Mouse (Mus musculus): ENCODE data around the gene Fbln7. TPM values are rescaled to one million over a fixed set of nuclear protein-coding genes. Genes with fewer than 3 reads are reported as not detected.

Fbln7 gene
- 2.8 and 3.8 TPM in 2 replicates for polyA plus RNA-seq (2016; fragmentation: Nextera tagmentation; extraction: Ambion mirVana)

- Histone ChIP-seq H3K4me2 (replicated peaks) (peak within 1 kb of the TSS; percentile 87), H3K36me3 (no peaks in the 10 kb centered on the region), H3K9ac (peak within 1 kb of the TSS; percentile 53), H3K27ac (no peak within 1 kb of the TSS), H3K4me1 (peaks cover 5% of the 10 kb centered on the region), H3K4me3 (peak within 1 kb of the TSS; percentile 43), H3K27me3 (peaks cover 16% of the 10 kb centered on the region), H3K9me3 (replicated peaks) (no peaks in the 10 kb centered on the region)
- 91% methylated on average over 9 of the region's 9 CpGs for WGBS
- ATAC-seq (ENCODE audit: low FRiP score): no peak
Measured at GRCm38 (mm10) chr2:128862636-128863035, at the start of gene Fbln7. Fbln7 (plus strand) TSS chr2:128862981.

GRCm38 (mm10) chr2:128816311-128816710 lies 46.5 kb upstream of the Fbln7 start:
- Histone ChIP-seq H3K4me2 (replicated peaks) (no peak overlapping the region), H3K9ac (no peak overlapping the region), H3K27me3 (no peaks in the 10 kb centered on the region), H3K4me3 (no peak overlapping the region), H3K36me3 (no peaks in the 10 kb centered on the region), H3K9me3 (replicated peaks) (no peaks in the 10 kb centered on the region), H3K27ac (no peak overlapping the region), H3K4me1 (peaks cover 12% of the 10 kb centered on the region)
- 83% methylated on average over 1 of the region's 1 CpGs for WGBS
- ATAC-seq (ENCODE audit: low FRiP score): no peak

GRCm38 (mm10) chr2:128816916-128817315 lies 45.9 kb upstream of the Fbln7 start:
- Histone ChIP-seq H3K4me2 (replicated peaks) (peak overlapping the region; percentile 64), H3K27ac (no peak overlapping the region), H3K36me3 (no peaks in the 10 kb centered on the region), H3K4me1 (peaks cover 14% of the 10 kb centered on the region), H3K27me3 (no peaks in the 10 kb centered on the region), H3K9me3 (replicated peaks) (no peaks in the 10 kb centered on the region), H3K9ac (no peak overlapping the region), H3K4me3 (no peak overlapping the region)
- no peak for ATAC-seq (ENCODE audit: low FRiP score)
- 48% methylated on average over 6 of the region's 6 CpGs for WGBS

GRCm38 (mm10) chr2:128817387-128817785 lies 45.4 kb upstream of the Fbln7 start:
- peaks cover 14% of the 10 kb centered on the region for H3K4me1 ChIP-seq
- under 1% methylated on average over 7 of the region's 7 CpGs for WGBS
- H3K27ac ChIP-seq: peak overlapping the region; percentile 95
- H3K9me3 ChIP-seq (replicated peaks): no peaks in the 10 kb centered on the region
- no peaks in the 10 kb centered on the region for H3K36me3 ChIP-seq
- peak overlapping the region; percentile 64 for H3K4me2 ChIP-seq (replicated peaks)
- H3K9ac ChIP-seq: peak overlapping the region; percentile 38; the same call in 1 of the 2 replicates
- H3K27me3 ChIP-seq: no peaks in the 10 kb centered on the region
- peak; percentile 60 for ATAC-seq (ENCODE audit: low FRiP score)
- H3K4me3 ChIP-seq: peak overlapping the region; percentile 57

GRCm38 (mm10) chr2:128817786-128818681 lies 44.7 kb upstream of the Fbln7 start, which contains the start of gene Tmem87b:
Tmem87b (plus strand) TSS chr2:128818118.
- Histone ChIP-seq H3K36me3 (no peaks in the 10 kb centered on the region), H3K9ac (peak within 1 kb of the TSS; percentile 78), H3K9me3 (replicated peaks) (no peaks in the 10 kb centered on the region), H3K4me3 (peak within 1 kb of the TSS; percentile 57), H3K4me2 (replicated peaks) (peak within 1 kb of the TSS; percentile 64), H3K27ac (peak within 1 kb of the TSS; percentile 95), H3K4me1 (peaks cover 14% of the 10 kb centered on the region), H3K27me3 (no peaks in the 10 kb centered on the region)
- ATAC-seq (ENCODE audit: low FRiP score): peak; percentile 95
- under 1% methylated on average over 59 of the region's 59 CpGs for WGBS

GRCm38 (mm10) chr2:128818956-128819643 lies 43.7 kb upstream of the Fbln7 start:
- no peak for ATAC-seq (ENCODE audit: low FRiP score)
- peak overlapping the region; percentile 95 for H3K27ac ChIP-seq
- WGBS: 20% methylated on average over 14 of the region's 14 CpGs

GRCm38 (mm10) chr2:128820631-128821030 lies 42.1 kb upstream of the Fbln7 start:
- Histone ChIP-seq H3K4me3 (no peak overlapping the region), H3K4me1 (peaks cover 14% of the 10 kb centered on the region), H3K9me3 (replicated peaks) (no peaks in the 10 kb centered on the region), H3K27me3 (no peaks in the 10 kb centered on the region), H3K4me2 (replicated peaks) (no peak overlapping the region), H3K9ac (no peak overlapping the region), H3K36me3 (peaks cover 6% of the 10 kb centered on the region; the same call in 1 of the 2 replicates), H3K27ac (no peak overlapping the region)
- WGBS: 90% methylated on average over 2 of the region's 2 CpGs
- ATAC-seq (ENCODE audit: low FRiP score): no peak

More at GRCm38 (mm10) chr2:128818956-128819643, 43.7 kb upstream of the Fbln7 start:
- peaks cover 14% of the 10 kb centered on the region for H3K4me1 ChIP-seq
- no peaks in the 10 kb centered on the region for H3K27me3 ChIP-seq
- H3K9me3 ChIP-seq (replicated peaks): no peaks in the 10 kb centered on the region
- no peaks in the 10 kb centered on the region for H3K36me3 ChIP-seq
- H3K4me2 ChIP-seq (replicated peaks): peak overlapping the region; percentile 64
- H3K9ac ChIP-seq: peak overlapping the region; percentile 78
- H3K4me3 ChIP-seq: peak overlapping the region; percentile 57

- no peak overlapping the region for H3K4me3 ChIP-seq
- H3K4me2 ChIP-seq (replicated peaks): no peak overlapping the region
- no peak for ATAC-seq (ENCODE audit: low FRiP score)
- no peaks in the 10 kb centered on the region for H3K9me3 ChIP-seq (replicated peaks)
- no peaks in the 10 kb centered on the region for H3K27me3 ChIP-seq
- H3K9ac ChIP-seq: no peak overlapping the region
- H3K27ac ChIP-seq: no peak overlapping the region
- 93% methylated on average over 5 of the region's 5 CpGs for WGBS
- peaks cover 25% of the 10 kb centered on the region for H3K36me3 ChIP-seq
- peaks cover 10% of the 10 kb centered on the region for H3K4me1 ChIP-seq
Measured at GRCm38 (mm10) chr2:128823893-128824292, 38.9 kb upstream of the Fbln7 start.

- Histone ChIP-seq H3K9ac (no peak overlapping the region), H3K4me3 (no peak overlapping the region), H3K27me3 (no peaks in the 10 kb centered on the region), H3K4me1 (no peaks in the 10 kb centered on the region), H3K36me3 (peaks cover 44% of the 10 kb centered on the region), H3K27ac (no peak overlapping the region), H3K4me2 (replicated peaks) (no peak overlapping the region), H3K9me3 (replicated peaks) (no peaks in the 10 kb centered on the region)
- 92% methylated on average over 1 of the region's 1 CpGs for WGBS
- no peak for ATAC-seq (ENCODE audit: low FRiP score)
Measured at GRCm38 (mm10) chr2:128827787-128828186, 35.0 kb upstream of the Fbln7 start.

GRCm38 (mm10) chr2:128832611-128833010 lies 30.2 kb upstream of the Fbln7 start:
- peaks cover 72% of the 10 kb centered on the region for H3K36me3 ChIP-seq
- ATAC-seq (ENCODE audit: low FRiP score): no peak
- H3K4me1 ChIP-seq: no peaks in the 10 kb centered on the region
- 96% methylated on average over 3 of the region's 3 CpGs for WGBS
- no peak overlapping the region for H3K9ac ChIP-seq
- no peak overlapping the region for H3K4me2 ChIP-seq (replicated peaks)
- no peaks in the 10 kb centered on the region for H3K27me3 ChIP-seq
- no peak overlapping the region for H3K27ac ChIP-seq
- H3K4me3 ChIP-seq: no peak overlapping the region
- H3K9me3 ChIP-seq (replicated peaks): no peaks in the 10 kb centered on the region

- no peak overlapping the region for H3K9ac ChIP-seq
- no peak overlapping the region for H3K27ac ChIP-seq
- 95% methylated on average over 2 of the region's 2 CpGs for WGBS
- H3K9me3 ChIP-seq (replicated peaks): no peaks in the 10 kb centered on the region
- H3K4me2 ChIP-seq (replicated peaks): no peak overlapping the region
- no peak for ATAC-seq (ENCODE audit: low FRiP score)
- H3K27me3 ChIP-seq: no peaks in the 10 kb centered on the region
- H3K4me3 ChIP-seq: no peak overlapping the region
- H3K36me3 ChIP-seq: peaks cover 72% of the 10 kb centered on the region
- no peaks in the 10 kb centered on the region for H3K4me1 ChIP-seq
Measured at GRCm38 (mm10) chr2:128833035-128833434, 29.7 kb upstream of the Fbln7 start.

- no peak overlapping the region for H3K27ac ChIP-seq
- no peak overlapping the region for H3K9ac ChIP-seq
- no peaks in the 10 kb centered on the region for H3K9me3 ChIP-seq (replicated peaks)
- WGBS: 98% methylated on average over 2 of the region's 2 CpGs
- ATAC-seq (ENCODE audit: low FRiP score): no peak
- no peak overlapping the region for H3K4me3 ChIP-seq
- H3K27me3 ChIP-seq: no peaks in the 10 kb centered on the region
- H3K4me1 ChIP-seq: no peaks in the 10 kb centered on the region
- peaks cover 69% of the 10 kb centered on the region for H3K36me3 ChIP-seq
- H3K4me2 ChIP-seq (replicated peaks): no peak overlapping the region
Measured at GRCm38 (mm10) chr2:128833435-128833834, 29.3 kb upstream of the Fbln7 start.

Data from hindbrain, embryonic 12.5 days (tissue).